Mouse (Mus musculus) ovary, postnatal 10 days (tissue): ENCODE results near the gene Sptb.

Experiments
- DNase-seq: peaks from one replicate; pipeline ENCODE4 v3.0.0; 2022; ENCODE audit warnings: low spot score

Gene Sptb

DNA sequence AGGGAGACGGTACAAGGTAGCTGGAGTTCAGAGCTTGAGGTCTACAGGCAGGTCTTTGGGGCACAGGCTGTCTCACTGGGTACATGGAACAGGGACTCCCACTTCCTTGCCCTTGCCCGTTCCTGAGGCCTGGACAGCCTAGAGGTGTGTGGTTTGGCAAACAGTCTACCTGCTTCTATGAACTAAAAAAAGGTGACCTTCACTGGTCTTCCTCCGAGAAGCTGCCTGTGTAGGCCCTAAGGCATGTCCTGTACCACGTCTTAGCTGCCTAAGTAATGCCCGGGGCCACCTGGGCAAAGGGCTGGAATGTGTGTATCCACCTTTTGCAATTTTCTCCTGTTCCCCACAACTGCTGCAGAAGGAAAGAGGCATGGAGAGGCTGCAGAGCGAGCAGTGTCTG lies 137.0 kb downstream of the Sptb start:
- no peak for DNase-seq

DNA sequence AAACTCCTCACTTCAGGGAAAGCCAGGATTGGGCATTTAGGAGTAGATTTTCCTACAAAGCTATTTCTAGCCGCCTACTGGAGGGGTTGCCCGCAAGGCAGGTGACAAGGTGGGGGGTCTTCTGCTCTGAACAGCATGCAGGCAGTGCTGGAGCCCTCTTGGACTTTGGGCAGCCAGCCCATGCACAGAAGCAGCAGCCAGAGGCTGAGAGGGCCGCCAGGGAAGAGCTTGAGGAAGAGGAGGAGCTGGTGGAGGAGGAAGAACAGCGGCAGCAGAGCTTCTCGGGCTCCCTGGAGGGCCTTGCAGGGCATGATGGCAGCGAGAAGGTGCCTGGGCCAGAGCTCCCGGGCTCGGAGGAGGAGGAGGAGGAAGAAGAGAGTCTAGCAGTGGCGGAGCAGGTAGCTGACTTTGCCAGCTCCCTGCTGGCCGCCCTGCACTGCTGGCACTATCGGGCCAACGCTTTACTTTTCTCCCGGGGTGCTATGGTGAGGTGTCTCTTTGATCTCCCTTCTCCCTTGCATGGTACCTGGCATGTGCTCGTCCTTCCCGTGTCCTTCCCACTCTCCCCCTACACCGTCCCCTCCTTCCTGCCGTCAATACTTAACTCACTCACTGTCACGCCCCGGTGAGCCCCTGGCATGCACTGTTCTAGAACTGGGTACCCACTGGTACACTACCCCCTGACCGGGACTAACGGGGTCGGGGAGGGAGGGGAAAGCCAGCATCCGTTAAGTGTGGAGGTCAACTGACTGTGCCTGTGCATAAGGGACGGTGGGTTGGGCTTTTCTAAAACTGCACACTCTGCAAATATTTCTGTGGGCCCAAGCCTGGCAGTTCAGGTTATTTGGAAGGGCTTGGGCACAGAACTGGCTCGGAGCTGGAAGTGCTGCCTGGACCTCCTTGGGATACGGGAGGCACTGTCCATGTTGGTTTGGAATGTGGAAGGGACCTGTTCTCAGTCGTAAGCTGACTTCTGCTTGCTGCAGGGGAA lies 137.8 kb downstream of the Sptb start:
- DNase-seq, result no peak

DNA sequence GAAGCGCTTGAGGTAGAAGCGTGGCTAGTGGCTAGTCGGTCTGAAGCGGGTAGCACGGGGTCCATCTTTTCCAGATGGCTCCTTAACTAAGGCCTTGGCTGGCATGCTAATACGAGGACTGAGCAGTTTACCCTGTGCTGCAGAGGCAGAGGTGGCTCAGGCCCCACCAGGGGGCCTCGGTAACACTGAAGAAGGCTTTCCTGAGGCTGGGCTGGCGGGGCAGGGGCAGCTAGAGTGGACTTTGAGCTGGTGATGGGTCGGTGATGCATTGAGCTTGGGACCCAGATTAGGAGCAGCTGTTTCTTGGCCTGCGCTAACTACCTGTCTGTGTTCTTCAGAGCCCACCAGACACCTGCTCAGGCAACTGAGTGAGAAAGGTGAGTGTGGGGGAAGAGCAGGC lies 139.1 kb downstream of the Sptb start:
- DNase-seq, result no peak

DNA sequence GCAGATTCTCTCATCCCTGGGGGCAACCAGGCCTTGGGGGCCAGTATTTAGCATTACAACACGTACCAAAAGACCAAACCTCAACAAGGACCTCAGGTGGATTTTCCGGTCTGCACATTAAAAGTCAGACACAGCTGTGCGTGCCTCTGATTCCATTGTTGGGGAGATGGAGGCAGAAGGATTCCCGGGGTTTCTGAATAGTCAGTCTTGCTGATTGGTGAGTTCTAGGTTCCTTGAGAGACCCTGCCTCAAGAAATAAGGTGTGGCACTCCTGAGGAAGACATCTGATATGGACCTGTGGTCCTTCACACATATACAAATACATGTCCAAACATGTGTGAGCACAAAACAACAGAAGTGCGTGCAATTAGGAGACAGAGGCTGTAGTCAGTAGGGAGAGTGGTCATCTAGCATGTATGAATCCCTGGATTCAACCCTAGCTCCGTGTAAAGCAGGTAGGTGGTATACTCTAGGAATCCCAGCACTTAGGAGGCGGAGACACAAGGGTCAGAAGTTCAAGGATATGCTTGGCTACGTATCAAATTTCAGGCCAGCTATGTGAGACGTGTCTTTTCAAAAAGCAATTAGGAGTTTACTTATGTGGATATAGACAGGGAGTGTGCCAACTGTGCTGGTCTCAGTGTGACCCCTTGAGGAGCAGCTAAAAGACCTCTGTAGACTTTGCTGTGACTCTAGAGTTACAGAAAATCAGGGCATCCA lies 140.0 kb downstream of the Sptb start:
- DNase-seq, result no peak

DNA sequence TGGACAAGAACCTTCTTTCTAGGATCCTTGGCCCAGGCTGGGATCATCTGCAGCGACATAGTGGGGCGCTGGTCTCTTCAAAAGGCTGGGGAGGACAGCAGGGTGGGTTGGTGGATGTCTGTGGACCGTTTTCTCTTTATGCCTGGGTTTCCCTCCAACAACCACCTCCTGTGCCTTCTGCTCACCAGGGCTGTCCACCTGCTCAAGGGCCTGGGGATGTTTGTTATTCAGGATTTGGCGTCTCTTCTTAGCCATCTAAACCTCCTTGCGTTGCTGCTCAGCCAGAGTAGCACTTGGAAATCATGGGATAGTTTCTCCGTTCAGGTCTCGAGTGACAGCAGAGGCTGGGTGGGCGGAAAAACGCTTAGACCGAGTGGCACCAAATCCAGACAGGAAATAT lies 144.1 kb downstream of the Sptb start:
- DNase-seq, result no peak

DNA sequence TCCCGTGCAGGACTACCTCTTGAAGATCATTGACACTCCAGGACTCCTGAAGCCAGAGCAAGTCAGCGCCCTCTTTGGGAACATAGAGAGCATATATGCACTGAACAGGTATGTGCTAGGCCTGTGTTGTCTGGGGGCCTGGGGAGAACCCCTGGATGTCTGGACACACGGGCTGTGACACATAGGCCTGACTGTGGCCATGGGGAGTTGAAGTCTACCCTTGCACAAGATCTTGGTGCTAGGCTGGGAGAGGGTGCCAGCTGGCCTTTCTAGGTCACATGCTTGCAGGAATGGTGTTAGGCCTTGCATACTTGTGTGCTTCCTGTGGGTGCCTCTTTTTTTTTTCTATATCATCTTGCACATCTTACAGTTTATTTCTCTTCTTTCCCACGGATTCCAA lies 148.2 kb downstream of the Sptb start:
- no peak for DNase-seq

DNA sequence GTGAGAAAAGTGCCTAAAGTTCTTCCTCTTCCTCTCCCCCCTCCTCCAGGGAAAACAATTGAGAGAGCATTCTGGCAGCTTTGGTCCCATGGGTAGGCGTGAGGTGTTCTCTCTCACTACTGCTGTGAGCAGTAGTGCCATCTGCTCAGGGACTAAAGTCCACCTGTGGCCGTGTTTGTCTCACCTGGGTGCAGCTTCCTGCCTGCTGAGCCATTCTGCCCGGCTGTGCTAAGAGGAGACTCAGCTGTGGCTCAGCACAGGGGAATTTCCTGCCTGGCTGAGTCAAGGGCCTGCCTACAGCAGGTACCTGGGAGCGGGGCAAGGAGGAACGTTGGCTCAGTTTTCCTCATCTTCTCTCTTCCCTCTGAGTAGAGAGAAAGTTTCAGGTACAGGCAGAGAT lies 152.1 kb downstream of the Sptb start:
- DNase-seq, result no peak

DNA sequence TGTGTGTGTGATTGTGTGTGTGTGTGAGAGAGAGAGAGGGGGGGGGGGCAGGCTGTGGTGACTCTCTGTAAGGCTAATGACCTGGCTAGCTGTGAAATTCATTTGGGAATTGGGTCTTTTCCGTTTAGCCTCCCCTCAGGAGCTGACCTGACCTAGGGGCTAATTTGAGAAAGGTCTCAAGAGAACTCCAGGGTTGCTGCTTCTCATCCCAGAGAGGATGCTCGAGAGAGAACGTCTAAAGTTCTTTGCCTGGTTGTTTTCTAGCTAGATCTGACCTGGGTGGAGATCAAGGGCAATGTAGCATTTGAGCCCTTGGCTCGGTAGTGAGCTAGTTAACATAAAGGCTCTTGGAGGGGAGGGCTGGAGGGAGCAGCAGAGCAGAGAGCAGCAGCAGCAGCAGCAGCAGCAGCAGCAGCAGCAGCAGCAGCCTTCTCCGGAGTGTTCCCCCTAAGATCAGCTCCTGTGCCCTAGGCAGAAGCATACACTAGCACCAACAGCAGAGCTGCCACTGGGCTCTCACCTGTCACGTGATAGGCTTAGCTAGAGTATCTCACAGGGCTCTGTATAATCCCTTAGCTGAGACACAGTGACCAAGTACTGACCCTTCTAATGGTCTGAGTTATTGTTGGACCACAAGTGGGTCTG lies 153.5 kb downstream of the Sptb start:
- no peak for DNase-seq

DNA sequence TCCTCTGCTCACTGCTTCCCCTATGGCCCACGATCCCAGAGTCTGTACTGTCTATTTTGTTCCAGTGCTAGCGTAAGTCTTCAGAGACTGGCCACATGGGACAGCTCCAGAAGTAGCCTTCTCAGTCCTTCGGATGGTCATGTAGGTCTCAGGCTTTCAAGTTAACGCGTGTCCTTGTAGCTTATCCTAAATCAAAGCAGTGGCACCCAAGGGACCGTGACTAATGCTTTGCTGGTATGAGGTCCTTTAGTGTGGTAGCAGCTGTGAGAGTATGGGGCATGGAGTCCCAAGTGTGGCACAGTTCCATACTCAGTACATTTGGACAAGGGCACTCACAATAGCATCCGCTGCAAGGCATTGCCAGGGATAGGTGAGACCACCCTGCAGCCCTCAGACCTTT lies 154.2 kb downstream of the Sptb start:
- DNase-seq, result no peak

DNA sequence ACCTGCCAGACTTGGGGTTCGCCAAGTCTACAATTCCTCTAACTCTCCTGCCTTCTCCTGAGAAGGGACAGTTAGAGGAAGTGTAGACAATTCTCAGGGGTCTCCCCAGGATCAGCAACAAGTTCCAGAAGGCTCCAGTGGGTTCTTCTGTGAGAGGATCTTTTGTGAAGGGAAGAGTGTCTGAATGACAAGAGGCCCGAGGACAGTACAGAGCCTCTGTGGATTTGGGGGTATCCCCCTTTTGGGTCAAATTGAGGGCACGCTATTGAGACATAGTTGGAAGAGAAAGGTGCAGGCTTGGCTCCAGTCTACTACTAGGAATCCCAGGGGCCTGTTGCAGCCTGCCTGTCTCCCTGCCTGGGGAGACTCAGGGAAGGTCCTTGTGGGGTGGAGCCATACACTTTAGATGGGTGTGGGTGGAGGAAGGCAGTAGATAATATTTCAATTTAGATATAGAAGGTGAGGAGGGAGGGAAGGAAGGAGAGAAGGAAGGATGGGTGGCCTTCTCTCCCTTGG lies 155.4 kb downstream of the Sptb start:
- no peak for DNase-seq

DNA sequence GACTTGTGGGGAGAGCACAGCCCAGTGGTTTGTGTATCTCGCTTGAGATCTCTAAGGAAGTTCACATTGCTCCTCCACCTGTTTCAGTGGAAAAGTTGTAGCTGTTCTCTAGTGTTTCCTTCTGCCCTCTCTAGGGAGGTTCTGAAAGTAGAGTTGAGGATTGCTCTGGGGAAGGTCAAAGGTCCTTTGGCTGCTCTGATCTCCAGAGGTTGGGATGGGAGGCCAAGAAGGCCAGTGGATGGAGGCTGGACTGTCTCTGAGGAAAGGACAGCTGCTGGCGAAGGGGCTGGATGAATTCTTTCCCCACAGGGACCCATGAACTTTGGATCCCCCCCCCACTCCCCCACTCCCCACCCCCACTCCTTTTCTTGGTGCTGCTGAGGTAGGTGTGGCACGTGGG lies 156.0 kb downstream of the Sptb start:
- DNase-seq, result no peak

DNA sequence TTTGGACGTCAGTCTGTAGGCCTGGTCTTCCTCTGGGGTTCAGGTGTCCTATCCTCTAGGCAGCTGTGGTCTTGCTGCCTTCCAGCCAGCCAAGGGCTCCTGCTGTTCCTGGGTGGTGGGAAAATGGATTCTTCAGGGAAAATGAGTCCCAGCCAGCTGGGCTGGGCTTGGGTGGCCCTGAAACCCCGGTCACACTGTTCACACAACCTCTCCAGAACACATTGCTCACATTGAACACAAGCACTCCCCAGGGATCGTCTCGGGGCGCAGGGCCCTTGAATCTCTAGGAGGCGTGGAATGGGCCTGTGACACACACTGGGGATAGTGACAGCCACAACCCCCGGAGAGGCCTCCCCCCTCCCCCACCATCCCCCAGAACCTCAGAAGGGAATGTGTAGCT lies 156.4 kb downstream of the Sptb start:
- no peak for DNase-seq

DNA sequence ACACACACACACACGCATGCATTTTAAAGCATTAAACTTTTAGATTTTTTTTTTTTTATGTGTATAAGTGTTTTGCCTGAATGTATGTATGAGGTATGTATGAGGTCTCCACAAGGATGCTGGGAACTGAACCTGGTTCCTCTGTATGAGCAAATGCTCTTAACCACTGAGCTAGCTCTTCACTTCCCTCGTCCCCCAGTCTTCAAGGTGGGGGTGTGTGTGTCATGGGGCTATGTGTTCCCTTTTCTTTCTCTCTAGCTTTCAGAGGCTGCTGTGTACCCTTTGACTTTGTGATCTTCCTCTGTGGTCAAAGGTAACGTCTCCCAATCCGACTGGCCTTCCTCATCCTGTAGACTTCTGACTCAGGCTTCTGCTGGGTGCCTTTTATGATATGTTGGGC lies 157.4 kb downstream of the Sptb start:
- DNase-seq, result no peak

DNA sequence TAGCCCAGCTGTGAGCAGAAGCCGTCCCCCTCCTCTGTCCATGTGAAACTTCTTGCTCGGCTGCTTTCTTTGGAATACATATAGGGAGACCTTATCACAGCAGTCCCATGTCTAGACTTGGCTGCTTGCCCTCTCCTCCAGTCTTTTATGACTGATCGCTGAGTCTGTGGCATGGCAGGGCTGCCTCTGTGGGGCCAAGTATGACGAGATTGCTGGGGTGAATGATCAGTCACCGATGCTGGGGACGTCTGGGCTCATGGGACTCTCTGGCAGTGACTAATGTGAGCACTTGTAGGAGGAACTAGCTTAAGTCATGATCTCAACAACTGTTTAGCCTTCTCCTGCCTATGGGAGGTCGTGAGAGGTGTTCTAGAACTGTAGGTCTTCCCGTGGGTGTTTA lies 158.0 kb downstream of the Sptb start:
- DNase-seq, result no peak

DNA sequence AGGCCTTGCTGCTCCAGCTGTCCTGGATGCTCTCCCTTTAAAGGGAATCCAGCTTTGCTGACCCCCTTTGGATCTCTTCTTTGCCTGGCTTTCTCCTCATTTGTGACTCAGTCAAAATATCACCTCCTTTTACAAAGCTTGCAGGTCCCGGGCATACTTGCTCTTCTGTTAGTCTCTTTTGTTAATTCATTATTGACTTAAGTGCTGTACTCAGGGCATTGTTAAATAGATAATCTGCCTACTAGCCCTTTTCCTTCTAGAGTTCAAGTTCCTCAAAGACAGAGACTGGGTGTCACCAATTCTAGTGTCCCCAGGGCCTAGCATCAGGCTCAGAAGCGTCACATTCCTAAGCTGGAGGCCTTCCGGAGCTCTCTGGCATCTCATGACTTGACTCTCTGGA lies 161.1 kb downstream of the Sptb start:
- DNase-seq, result no peak

DNA sequence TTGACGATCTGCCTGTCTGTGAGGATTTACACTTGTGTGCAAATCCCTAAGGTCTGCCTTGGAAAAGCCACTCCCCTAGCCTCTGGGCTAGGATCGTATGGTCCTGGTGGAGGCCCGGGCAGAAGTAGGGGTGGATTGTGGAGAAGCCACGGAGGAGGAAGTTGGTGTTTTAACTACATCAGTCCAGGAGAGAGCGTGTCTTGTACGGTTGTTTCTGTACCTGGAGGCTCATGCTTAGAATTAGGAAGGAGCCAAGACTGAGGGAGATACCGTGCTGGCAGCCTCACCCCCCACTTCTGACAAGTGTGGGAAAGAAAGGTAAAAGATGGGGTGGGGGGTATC lies 162.3 kb downstream of the Sptb start:
- DNase-seq, result no peak

DNA sequence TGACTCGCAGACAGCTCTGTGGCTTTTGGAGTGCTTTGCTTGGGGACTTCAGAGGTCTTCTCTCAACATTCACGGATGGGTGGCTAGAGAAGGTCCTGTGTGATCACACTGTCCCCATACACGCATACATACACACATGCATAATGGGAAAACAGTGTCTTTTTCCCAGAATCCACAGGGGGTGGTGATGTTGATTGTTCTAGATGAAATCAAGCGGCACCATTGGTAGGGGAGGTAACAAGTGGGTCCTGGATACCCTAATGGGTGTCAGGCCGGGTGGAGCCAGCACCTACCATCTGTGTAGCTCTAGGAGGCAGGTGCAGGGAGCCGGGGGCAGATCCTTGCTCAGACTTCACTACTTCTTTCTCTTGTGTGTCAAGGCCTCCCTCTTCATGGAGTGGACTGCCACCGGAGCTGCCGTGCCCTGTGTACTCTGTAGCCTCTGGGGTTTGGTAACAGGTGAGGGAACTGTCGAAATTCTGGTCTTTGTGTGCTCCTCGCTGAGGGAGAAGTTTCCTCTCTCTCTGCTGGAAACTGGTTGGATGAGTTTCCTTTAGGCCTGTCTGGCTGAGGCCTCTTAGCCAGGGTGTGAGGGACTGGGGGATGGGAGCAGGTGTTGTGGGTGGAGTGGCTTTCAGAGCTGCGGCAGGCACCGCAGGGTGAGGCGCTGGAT lies 162.8 kb downstream of the Sptb start:
- no peak for DNase-seq

DNA sequence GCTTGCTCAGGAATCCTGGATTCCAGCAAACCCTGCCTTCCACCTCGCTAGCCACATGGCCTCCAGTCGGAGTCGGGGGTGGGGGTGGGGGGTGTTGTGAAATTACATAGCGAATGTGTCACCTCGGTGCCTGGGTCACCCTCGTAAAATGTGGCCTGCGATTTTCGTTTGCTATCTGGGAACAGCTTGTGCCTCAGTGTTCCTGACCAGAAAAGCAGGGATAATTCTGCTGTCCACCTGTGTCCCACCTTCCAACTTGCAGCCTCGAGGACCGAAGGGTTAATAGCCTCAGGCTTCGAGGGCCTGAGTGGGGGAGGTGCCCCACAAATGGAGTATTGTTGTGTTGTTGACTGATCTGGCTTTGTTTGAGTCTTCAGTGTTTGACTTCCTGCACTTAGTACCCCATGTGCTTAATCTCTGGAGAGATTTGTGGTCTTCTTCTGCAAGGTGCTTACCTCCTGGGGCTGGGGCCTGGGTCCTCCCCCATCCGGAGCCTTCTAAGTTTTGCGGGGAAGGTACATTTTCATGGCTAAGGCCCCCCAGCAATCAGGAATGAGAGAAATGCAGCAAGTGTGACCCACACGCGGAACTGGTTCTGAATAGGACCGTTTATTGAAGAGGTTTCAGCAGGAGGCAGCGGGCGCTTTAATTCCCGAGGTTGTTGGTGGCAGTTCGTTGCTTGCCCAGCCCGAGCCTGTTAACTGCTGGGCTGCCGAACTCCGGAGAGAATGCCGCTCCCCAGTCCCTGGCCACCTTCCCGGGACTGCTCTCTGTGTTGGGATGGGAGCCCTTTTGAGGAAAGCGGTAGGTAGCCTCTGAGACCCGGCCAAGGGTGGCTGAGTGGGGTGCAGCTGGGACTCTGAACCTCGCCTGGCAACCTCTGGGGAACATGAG lies 163.7 kb downstream of the Sptb start:
- no peak for DNase-seq

DNA sequence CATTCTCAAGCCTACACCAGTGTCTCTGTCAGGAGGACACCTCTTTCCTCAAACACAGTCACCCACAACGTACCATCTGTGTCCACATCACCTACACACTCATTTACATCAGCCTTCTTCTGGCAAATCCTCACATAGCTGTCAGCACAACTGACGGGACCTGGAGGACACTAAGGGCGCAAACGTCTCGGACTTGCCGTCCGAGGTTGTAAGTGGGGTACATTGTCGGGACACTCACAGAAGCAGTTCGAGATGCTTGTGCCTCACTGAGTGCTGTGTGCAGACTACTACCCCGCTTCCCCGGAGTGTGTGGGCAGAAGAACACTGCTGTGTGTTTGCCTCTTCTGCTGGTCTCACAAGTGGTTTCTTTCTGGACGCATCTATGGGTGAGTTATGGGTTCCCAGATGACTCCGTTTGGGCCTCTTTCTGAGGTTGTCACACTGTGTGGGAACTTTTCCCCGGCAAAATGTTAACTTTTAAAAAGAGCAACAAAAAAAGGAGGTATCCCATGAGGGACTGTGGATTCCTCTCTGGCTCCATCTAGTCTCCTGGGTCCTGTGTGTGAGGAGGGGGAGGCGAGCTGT lies 164.5 kb downstream of the Sptb start:
- no peak for DNase-seq

DNA sequence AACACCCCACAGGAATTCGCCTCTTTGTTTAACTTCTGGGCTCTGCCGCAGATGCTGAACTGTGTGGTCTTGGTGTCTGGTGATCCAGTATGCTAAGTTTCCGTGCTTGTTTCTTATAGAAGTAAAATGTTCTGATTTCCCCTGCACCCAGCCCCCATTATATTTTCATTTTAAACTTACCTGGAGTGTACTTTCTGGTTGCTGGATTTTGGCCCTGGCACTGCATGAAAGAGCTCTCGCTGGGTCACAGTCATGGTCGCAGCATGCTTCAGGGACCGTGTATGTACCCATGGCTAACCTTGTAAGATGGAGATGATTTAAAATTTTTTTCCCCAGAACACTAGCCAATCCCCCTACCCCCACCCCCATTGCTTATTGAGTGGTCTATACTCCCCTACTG lies 168.5 kb downstream of the Sptb start:
- no peak for DNase-seq

DNA sequence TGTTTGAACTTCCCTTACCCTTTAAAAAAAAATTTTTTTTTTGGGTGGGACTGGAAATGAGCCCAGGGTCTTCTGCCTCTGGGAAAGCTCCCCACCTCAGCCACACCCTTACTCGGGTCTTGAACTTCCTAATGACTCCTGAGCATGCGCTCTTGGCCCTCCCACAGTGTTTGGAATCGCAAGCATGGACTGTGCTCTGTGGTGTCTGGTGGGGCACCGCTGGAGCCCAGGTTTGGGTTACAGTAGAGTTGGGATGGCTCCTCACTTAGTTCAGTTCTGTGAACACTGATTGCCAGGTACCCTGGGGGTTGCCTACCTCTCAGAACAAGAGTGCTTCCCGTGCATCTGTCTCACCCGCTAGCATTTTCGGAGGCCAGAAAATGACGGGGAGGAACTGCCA lies 168.9 kb downstream of the Sptb start:
- DNase-seq, result no peak
